Mouse (Mus musculus) myocyte (in vitro differentiated cells): ENCODE results near the gene Asf1b. TPM values are rescaled to one million over a fixed set of nuclear protein-coding genes. Genes with fewer than 3 reads are reported as not detected.

Source experiments
- H3K27me3 ChIP-seq: one replicate; pipeline ENCODE4 v1.6.1; 2011; ENCODE audit not compliant: control insufficient read depth, insufficient read depth, insufficient read length
- H3K36me3 ChIP-seq: one replicate; pipeline ENCODE4 v1.6.1; 2011; ENCODE audit not compliant: control insufficient read depth, insufficient read depth
- H3K4me2 ChIP-seq: one replicate; pipeline ENCODE4 v1.6.1; 2011; ENCODE audit warnings: low read depth, control low read depth
- H3K4me3 ChIP-seq: one replicate; pipeline ENCODE4 v1.5.1; 2011; ENCODE audit warnings: mild to moderate bottlenecking, control low read depth, moderate library complexity
- H3K79me2 ChIP-seq: one replicate; pipeline ENCODE4 v1.6.1; 2011; ENCODE audit not compliant: control insufficient read depth, insufficient read depth
- H3ac ChIP-seq: one replicate; pipeline ENCODE4 v1.6.1; 2011; ENCODE audit not compliant: control insufficient read depth, insufficient read length
- CEBPB ChIP-seq: IDR thresholded peaks from 2 replicates; pipeline ENCODE4 v1.6.1; 2011; ENCODE audit warnings: mild to moderate bottlenecking, moderate library complexity; ENCODE audit not compliant: poor library complexity, insufficient read depth, severe bottlenecking
- E2F4 ChIP-seq: IDR thresholded peaks from one replicate; pipeline ENCODE4 v1.6.1; 2011; ENCODE audit warnings: mild to moderate bottlenecking, control low read depth, moderate library complexity; ENCODE audit not compliant: insufficient read depth
- MAX ChIP-seq: IDR thresholded peaks from one replicate; pipeline ENCODE4 v1.6.1; 2011; ENCODE audit warnings: low read depth, mild to moderate bottlenecking, control low read depth
- MYOD1 ChIP-seq, 3 experiments: IDR thresholded peaks; one replicate each; pipeline ENCODE4 v1.6.1; 2011; ENCODE audit warnings: control low read depth in 2 of 3, low read depth in 2 of 3, mild to moderate bottlenecking in 2 of 3, moderate library complexity in 1 of 3; ENCODE audit not compliant: insufficient read length in 2 of 3, control insufficient read depth in 1 of 3
- MYOG ChIP-seq, 3 experiments: IDR thresholded peaks; one replicate each; pipeline ENCODE4 v1.6.1; 2011; ENCODE audit warnings: control low read depth in 2 of 3, low read depth in 2 of 3, mild to moderate bottlenecking in 2 of 3; ENCODE audit not compliant: insufficient read length in 2 of 3, control insufficient read depth in 1 of 3, insufficient read depth in 1 of 3
- POLR2A ChIP-seq: IDR thresholded peaks from one replicate; pipeline ENCODE4 v1.6.1; 2011; ENCODE audit warnings: low read depth, mild to moderate bottlenecking, control low read depth, moderate library complexity; ENCODE audit not compliant: insufficient read length
- POLR2AphosphoS2 ChIP-seq: IDR thresholded peaks from one replicate; pipeline ENCODE4 v1.6.1; 2011; ENCODE audit warnings: low read depth, control low read depth; ENCODE audit not compliant: insufficient read length
- REST ChIP-seq: IDR thresholded peaks from one replicate; pipeline ENCODE4 v1.6.1; 2011; ENCODE audit warnings: mild to moderate bottlenecking, control low read depth, moderate library complexity; ENCODE audit not compliant: insufficient read depth, insufficient read length
- SRF ChIP-seq: IDR thresholded peaks from one replicate; pipeline ENCODE4 v1.6.1; 2011; ENCODE audit warnings: low read depth; ENCODE audit not compliant: control insufficient read depth, insufficient read length
- TCF12 ChIP-seq: IDR thresholded peaks from one replicate; pipeline ENCODE4 v1.6.1; 2011; ENCODE audit warnings: mild to moderate bottlenecking, control low read depth; ENCODE audit not compliant: poor library complexity, insufficient read depth, severe bottlenecking
- TCF3 ChIP-seq: IDR thresholded peaks from one replicate; pipeline ENCODE4 v1.6.1; 2011; ENCODE audit warnings: low read depth, control low read depth; ENCODE audit not compliant: insufficient read length
- USF1 ChIP-seq: IDR thresholded peaks from one replicate; pipeline ENCODE4 v1.6.1; 2011; ENCODE audit warnings: low read depth, mild to moderate bottlenecking, control low read depth, moderate library complexity
- polyA plus RNA-seq: library from polyadenylated mRNA; unstranded; fragments of >200 nt; fragmentation: generic; extraction: Trizol; gene quantifications from one replicate; pipeline ENCODE4 v1.2.1, GENCODE M21; 2012; ENCODE audit warnings: missing spikeins

The Asf1b gene
- polyA plus RNA-seq, 1 experiment = 36.8 TPM

GRCm38 (mm10) chr8:83976101-83976630 lies 20.9 kb downstream of the Asf1b start:
- no peak overlapping the region for H3K4me2 ChIP-seq
- H3K4me3 ChIP-seq = no peak overlapping the region
- no peaks in the 10 kb centered on the region for H3K27me3 ChIP-seq
- no peak overlapping the region for H3ac ChIP-seq
- H3K79me2 ChIP-seq = peaks cover 56% of the 10 kb centered on the region
- TF ChIP-seq CEBPB = no peak
- no peak for TF ChIP-seq E2F4
- no peak for TF ChIP-seq USF1
- TF ChIP-seq POLR2A = no peak
- peak; percentile 20 for TF ChIP-seq POLR2AphosphoS2
- TF ChIP-seq MYOD1 (IDR thresholded peaks at IDR 0.05; ENCODE audit: control insufficient read depth in 1 of 3, insufficient read length in 2 of 3, low read depth in 2 of 3) = no peak
- H3K36me3 ChIP-seq = no peaks in the 10 kb centered on the region

GRCm38 (mm10) chr8:83976779-83977350 lies 21.6 kb downstream of the Asf1b start:
- Histone ChIP-seq H3K4me3 (no peak overlapping the region), H3K27me3 (no peaks in the 10 kb centered on the region), H3ac (no peak overlapping the region), H3K36me3 (no peaks in the 10 kb centered on the region), H3K79me2 (peaks cover 56% of the 10 kb centered on the region), H3K4me2 (peak overlapping the region; percentile 34)
- TF ChIP-seq MYOD1 (IDR thresholded peaks at IDR 0.05; ENCODE audit: control insufficient read depth in 1 of 3, insufficient read length in 2 of 3, low read depth in 2 of 3) (no peak), USF1 (no peak), MYOG (IDR thresholded peaks at IDR 0.05; ENCODE audit: control insufficient read depth in 1 of 3, insufficient read depth in 1 of 3, insufficient read length in 2 of 3, low read depth in 2 of 3) (no peak), E2F4 (no peak), SRF (no peak), CEBPB (no peak), POLR2A (no peak), TCF3 (no peak), REST (no peak), TCF12 (no peak), MAX (no peak), POLR2AphosphoS2 (no peak)

- Histone ChIP-seq H3K36me3 (no peaks in the 10 kb centered on the region), H3ac (no peak overlapping the region), H3K4me3 (no peak overlapping the region), H3K79me2 (peaks cover 56% of the 10 kb centered on the region), H3K4me2 (peak overlapping the region; percentile 34), H3K27me3 (no peaks in the 10 kb centered on the region)
- no peak for TF ChIP-seq POLR2AphosphoS2
- TF ChIP-seq SRF = no peak
- no peak for TF ChIP-seq CEBPB
- no peak for TF ChIP-seq POLR2A
- no peak for TF ChIP-seq MAX
- no peak for TF ChIP-seq TCF12
- no peak for TF ChIP-seq MYOG (IDR thresholded peaks at IDR 0.05; ENCODE audit: control insufficient read depth in 1 of 3, insufficient read depth in 1 of 3, insufficient read length in 2 of 3, low read depth in 2 of 3)
- no peak for TF ChIP-seq E2F4
- no peak for TF ChIP-seq REST
These were observed 22.3 kb downstream of the Asf1b start for GRCm38 (mm10) chr8:83977646-83978045.

DNA sequence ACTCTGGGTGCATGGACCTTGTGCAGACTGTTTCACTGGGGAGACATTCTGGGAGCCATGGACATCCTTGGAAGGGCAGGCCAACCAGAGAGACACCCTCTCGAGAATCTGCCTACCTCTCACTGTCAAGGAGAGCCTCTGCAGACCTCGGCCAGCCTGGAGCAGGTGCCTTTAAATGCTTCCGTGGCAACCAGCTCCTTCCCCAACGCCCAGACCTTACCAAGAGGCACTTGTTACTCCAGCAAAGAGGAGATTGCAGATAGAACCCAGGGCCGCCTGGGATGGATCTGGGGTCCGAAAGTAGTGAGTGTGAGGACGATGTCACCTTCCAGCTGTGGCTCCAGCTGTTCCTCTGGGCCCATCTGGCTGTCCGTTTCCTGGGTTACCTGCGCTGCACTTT lies 22.9 kb downstream of the Asf1b start:
- no peak overlapping the region for H3ac ChIP-seq
- H3K4me2 ChIP-seq = no peak overlapping the region
- H3K36me3 ChIP-seq = no peaks in the 10 kb centered on the region
- TF ChIP-seq POLR2AphosphoS2 (no peak), CEBPB (no peak), MAX (no peak), MYOD1 (IDR thresholded peaks at IDR 0.05; ENCODE audit: control insufficient read depth in 1 of 3, insufficient read length in 2 of 3, low read depth in 2 of 3) (no peak), TCF12 (no peak), MYOG (IDR thresholded peaks at IDR 0.05; ENCODE audit: control insufficient read depth in 1 of 3, insufficient read depth in 1 of 3, insufficient read length in 2 of 3, low read depth in 2 of 3) (no peak), REST (no peak), E2F4 (no peak), POLR2A (no peak)
- H3K27me3 ChIP-seq = no peaks in the 10 kb centered on the region
- H3K79me2 ChIP-seq = peaks cover 56% of the 10 kb centered on the region
- no peak overlapping the region for H3K4me3 ChIP-seq

DNA sequence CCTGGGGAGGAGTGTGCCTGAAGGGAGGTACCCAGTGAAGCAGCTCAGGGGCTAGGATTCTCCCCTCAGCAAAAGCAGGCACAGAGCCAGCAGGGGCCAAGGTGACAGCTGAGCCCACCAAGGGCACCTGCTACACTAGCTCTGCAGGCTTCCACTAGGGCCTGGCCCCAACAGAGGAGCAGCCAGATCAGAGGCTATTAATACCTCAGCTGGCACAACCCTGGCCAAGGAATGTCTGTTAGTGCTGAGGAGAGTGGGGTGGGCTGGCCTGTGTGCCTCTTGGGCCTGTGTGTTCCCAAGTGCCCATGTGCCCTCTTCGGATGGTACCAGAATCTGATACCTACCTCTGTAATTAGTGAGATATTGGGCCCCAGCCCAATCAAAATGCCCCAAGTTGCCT lies 24.9 kb downstream of the Asf1b start:
- Histone ChIP-seq H3K36me3 (no peaks in the 10 kb centered on the region), H3K79me2 (peaks cover 39% of the 10 kb centered on the region), H3K4me3 (no peak overlapping the region), H3K4me2 (no peak overlapping the region), H3K27me3 (no peaks in the 10 kb centered on the region), H3ac (no peak overlapping the region)
- TF ChIP-seq MYOD1 (IDR thresholded peaks at IDR 0.05; ENCODE audit: control insufficient read depth in 1 of 3, insufficient read length in 2 of 3, low read depth in 2 of 3) (peak; percentile 10 to 95 (median 85)), MAX (no peak), TCF12 (peak; percentile 18), SRF (no peak), POLR2AphosphoS2 (no peak), REST (no peak), USF1 (no peak), POLR2A (no peak), E2F4 (no peak), MYOG (IDR thresholded peaks at IDR 0.05; ENCODE audit: control insufficient read depth in 1 of 3, insufficient read depth in 1 of 3, insufficient read length in 2 of 3, low read depth in 2 of 3) (peak; percentile 44 to 98 (median 89)), CEBPB (no peak), TCF3 (peak; percentile 72)
